Mouse (Mus musculus): ENCODE data around the gene Synj1.

Synj1 gene

DNA sequence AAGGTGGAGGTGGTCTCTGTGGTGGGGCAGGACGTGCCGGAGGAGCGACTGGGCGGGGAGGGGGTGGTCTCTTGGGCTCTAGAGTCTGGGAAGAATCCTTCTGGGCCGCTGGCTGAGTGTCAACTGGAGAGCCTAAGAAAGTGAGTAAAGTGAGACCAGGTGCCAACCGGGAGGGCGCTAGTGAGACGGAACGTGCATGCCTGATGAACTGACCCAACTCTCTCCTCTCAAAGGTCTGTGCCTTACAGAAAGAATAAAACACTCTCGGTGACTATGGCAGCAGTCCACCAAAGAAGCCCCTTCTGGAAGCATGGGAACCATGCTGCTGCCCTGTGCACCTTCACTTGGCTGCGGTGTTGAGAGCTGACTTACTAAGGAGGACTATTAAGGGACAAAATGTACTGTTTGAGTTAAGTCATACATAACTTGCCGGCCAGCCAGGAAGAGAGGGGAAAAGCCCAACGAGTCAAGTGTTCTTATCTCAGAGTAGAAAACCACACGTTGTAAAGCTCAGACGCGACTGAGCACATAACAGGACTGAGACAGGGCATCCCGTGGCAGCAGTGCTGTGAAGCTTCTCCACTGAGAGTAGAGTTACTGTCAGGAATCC lies 60.6 kb downstream of the Synj1 start:
- DNase-seq (ENCODE audit: extremely low read depth, low read depth), result no peak

DNA sequence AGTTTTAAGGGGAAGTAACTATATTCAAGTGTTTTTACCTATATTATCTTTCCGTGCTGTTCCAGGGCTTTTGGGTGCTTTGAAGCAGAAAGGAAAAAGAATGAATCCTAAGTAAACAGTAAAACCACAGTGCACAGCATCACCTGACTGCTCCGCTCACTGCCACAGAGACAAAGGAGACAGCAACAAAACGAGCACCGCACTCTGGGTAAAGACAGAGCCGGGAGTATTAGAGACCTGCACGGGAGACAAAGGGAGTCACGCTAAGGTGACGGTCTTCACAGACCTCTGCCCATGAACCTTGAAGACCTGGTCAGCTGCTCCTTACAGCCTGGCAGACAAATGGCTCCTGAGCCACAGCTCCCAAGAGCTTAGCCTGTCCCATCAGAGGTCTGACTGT lies 64.1 kb downstream of the Synj1 start:
- DNase-seq (ENCODE audit: extremely low read depth, low read depth), result no peak

DNA sequence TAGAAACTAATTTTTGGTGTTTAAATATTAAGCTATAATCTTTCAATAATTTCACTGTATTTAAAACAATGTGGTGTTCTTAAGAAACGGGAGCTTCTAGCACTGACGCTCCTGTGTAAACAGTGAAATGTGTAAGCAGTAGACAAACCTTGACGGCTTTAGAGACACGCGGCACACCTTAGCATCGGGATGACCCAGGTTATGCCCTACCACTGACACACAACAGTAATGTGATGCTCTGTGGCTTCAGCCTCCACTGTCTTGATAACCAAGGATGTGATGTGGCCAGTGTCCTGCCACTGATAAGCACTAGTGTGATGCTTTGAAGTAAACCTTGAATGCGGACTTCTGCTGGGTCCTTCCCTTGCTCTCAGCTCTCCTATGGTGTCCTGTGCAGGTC lies 69.9 kb downstream of the Synj1 start:
- no peak for DNase-seq (ENCODE audit: extremely low read depth, low read depth)

DNA sequence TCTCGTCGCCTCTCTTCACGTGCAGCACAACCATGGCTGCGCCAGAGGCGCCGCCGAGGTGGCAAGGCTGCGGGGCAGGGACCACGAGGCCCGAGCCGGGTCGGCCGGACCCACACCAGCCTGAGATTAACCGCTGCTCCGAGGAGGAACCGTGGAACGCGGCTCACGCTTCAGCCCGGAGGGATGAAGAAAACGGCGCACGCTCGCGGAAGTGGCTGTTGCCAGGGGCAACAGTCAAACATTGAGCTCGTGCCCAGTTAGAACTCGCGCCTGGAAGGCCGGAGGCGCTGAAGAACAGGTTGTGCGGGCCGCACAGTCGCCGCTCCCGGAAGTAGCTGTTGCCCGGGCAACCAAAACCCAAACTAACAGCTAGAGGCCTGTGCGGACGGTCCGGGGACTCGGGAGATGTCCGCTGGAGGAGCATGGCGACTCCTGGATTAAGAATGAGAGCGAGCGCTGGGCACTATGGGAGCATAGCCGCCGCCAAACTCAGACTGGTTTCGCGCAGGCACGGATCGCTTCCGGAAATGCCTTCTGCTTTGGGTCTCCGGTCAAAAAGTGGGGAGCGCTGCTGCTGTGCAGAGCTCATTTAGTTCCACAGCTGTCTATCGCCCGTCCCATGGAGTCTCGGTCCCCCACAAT lies 76.3 kb downstream of the Synj1 start, which contains the start of gene Cfap298:
TSS of gene Cfap298 (minus strand) at position 428 of the 642 bp plus-strand sequence.
- peak; percentile 91 for DNase-seq (ENCODE audit: extremely low read depth, low read depth)

DNA sequence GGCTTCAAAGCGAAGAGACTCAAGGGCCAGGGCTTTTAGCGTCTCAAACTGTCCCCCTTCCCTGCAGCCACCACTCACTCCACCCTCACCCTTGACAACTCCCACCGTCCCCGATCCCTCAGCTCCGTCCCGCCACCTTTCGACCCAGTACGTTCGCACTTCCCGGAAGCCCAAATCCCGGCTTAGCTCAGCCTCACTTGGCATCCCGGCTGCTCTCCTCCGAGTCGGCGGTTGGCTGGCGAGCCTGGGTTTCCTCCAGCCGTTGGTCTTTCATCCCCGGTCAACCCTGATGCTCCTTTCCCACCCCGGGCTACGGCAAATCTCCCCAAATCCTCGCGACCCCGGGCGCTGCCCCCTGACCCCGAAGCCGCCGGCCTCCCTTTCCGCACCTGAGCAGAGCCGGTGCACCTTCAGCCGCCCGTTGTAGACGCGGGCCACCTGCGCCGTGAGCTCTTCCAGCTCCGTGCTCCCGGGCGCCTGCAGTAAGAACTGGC lies 76.9 kb downstream of the Synj1 start:
- DNase-seq (ENCODE audit: extremely low read depth, low read depth), result peak; percentile 40

DNA sequence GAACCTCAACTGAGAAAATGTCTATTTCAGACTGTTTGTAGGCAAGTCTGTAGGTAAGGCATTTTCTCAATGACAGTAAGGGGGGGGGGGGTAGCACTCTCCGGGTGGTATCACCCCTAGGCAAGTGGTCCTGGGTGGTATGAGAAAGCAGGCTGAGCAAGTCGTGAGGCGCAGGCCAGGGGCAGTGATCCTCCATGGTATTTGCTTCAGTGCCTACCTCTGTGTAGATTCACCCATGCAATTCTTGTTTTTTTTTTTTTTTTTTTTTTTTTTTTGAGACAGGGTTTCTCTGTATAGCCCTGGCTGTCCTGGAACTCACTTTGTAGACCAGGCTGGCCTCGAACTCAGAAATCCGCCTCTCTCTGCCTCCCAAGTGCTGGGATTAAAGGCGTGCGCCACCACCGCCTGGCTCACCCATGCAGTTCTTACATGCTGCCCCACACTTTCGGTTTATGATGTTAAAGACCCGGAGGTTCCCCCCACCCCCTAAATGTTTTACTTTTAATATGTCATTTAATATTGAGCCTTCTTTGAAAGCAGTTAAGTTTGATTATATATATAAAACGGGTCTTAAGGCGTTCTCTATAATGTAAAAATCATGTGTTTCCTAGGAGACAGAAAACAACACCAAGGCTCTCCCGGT lies 77.5 kb downstream of the Synj1 start:
- peak; percentile 29 for DNase-seq (ENCODE audit: extremely low read depth, low read depth)

DNA sequence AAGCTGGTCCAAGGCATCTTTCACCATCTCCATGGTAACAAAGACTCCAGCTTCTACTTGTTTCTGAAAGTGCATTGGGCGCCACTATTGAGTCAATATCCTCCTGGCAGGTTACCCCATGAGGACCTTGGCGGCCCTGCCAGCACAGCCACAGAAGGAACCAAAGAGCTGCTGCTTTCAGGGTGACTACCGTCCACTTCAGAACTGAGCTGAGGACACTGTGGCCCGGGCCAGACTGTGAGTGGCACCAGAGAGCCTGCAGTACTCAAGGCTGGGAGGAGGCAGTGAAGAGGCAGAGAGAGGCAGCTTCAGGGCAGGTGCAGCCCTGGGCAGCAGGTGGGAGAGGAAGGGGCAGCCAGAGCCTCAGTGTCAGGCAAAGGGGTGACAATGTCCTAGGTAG lies 83.7 kb downstream of the Synj1 start:
- no peak for DNase-seq (ENCODE audit: extremely low read depth, low read depth)

DNA sequence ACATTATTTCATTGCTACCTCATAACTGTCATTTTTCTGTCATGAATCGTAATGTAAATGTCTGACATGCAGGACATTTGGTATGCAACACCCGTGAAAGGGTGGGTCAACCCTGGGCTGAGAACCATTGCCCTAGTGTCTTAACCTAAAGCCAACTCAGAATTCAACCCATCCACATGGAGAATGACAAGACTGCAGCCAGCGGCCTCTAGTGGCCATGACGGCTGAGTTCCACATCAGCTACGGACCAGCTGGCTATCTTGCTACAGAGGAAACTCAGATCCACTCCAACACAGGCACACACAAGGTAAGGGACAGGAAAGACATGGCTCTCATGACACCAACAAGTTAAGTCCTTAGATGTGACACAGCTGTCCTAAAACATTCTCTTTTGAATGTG lies 85.6 kb downstream of the Synj1 start:
- DNase-seq (ENCODE audit: extremely low read depth, low read depth), result no peak

DNA sequence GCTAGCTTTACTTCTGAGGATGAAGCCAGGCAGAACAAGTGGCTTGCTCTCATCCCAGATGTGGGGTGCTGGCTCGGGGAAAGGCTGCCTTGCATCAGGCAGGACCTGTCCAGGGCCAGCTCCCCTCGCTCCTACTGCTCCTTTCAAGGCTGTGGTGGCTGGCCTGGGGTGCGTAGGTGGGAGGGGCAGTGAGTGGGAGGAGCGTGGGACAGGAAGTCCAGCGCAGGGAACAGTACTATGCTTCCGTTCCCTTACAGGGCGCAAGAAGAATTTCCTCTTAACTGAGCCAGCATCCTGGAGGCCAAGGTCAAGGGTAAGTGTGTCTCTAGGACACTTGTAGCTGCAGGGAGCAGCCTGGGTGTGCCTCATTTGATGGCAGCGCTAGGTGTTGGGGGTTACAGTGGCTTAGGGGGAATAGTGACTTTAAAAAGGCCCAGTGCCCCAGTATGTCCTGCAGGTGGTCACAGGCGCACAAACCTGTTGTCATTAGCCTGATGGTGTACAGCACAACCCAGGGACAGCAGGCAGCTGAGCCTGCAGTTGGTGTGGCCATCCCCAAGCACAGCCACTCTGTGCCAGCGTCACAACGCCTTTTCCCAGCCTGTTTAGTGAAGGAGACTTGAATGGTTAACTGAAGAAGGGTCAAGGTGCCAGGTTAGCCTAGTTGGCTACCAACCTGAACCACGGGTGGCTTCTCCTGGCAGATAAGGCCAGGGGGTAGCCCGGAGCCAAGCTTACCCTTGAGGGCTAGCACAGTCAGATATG lies 86.3 kb downstream of the Synj1 start:
- DNase-seq (ENCODE audit: extremely low read depth, low read depth), result no peak

DNA sequence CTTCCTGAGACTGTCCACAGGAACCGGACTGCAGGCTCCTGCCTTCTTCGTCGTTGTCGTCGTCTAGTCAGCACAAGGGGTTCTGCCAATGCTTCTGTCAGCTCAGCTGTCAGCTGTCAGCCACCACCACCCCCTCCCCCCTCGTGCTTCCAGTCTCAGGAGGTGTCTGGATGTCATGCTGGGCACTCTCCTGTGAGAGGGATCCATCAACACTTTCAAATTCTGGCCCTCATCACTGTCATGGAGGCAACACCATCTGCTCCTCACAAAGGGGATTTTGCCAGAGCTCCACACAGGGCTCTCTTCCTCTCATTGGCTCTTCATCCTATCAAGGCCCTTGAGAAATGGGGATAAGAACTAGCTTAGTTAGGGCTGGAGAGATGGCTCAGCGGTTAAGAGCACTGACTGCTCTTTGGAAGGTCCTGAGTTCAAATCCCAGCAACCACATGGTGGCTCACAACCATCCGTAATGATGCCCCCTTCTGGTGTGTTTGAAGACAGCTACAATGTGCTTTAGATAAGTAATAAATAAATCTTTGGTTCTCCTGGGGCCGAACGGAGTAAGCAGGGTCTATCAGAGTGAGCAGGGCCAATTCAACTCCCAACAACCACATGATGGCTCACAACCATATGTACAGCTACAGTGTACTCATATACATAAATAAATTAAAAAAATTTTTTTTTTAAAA lies 89.5 kb downstream of the Synj1 start:
- DNase-seq (ENCODE audit: extremely low read depth, low read depth), result no peak

DNA sequence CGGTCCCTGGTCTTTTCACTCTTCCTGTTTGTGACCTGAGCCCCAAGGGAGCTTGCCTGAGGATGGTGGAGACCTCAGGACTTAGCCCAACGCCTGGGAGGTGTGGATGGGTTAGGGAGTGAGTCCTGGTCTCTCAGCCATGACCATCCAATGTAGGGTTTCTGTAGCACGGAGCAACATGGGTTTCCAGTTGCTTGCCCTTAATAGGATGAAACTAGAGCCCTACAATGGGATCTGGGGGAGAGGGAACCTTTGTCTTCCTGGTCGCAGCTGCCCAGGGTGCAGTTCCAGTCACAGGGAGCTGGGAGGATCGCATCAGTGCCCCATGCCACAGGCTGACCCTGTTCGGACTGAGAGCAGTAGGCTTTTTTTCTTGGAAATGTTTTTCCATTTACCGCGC lies 94.0 kb downstream of the Synj1 start:
- no peak for DNase-seq (ENCODE audit: extremely low read depth, low read depth)

DNA sequence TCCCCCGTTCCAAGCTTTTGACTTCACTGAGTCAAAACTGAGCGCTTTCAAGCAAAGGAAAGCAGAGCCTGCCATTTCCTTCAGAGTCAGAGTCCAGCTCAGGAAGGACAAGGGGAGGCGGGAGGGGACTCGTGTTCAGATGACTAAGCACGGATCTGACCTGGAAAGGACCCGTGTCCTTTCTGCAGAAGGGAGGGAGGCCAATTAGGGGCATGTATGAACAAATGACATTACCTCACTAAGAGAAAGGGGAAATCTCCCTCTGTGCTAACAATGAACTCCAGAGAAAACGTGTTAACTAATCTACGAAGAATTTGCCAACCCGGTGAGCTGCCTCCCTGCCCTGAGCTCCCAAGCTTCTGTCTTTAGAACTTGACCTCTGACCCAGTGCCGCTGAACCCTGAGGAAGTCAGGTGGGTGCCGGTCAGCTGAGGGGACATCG lies 95.0 kb downstream of the Synj1 start:
- no peak for DNase-seq (ENCODE audit: extremely low read depth, low read depth)

DNA sequence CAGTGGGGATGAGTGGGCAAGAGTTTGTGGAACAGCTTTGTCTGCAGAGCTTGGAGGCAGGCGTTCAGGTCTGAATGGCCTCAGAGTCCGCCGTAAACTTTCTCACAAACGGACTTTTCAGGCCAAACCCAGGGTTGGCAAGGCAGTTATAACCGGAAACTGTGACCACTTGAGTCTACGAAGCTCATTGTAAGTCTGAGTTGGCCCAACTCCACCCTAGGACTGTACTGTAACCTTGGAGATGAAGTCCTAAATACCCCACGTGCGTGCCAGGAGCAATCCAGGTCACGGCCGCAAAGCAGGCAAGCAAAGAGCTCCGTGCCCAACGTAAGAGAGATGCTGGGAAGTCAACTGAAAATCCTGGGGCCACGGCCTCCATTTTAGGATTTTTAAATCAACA lies 99.3 kb downstream of the Synj1 start:
- DNase-seq (ENCODE audit: extremely low read depth, low read depth), result no peak

DNA sequence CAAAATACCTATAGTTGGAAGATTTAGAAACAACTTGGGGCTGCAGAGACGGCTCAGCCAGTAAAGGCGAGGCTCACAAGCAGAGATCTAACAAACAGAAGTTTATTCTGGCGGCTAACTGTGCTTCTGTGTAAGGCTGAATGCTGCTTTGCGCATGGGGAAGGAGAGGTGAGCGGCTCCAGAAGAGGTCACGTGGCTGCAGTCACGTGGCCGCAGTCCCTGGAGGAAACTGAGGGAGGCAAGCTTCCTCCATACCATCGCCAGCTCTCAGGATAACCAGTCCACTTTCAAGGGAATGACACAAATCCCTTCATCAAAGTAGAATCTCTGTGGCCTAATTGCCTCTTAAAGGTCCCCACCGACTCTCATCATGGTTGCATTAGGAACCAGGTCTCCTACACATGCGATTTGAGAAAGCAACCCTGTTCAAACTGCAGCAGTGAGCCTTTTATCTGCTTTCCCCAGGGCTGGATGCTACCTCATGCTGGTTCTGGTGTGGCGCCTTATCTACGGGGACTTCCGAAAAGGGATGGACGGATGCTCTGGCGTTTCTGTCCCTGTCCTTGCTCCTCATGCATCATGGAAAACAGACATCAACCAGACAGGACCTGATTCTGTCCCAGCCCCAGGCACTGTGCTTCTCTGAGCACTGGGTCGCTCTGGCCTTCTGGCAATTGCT lies 100.1 kb downstream of the Synj1 start:
- peak; percentile 56 for DNase-seq (ENCODE audit: extremely low read depth, low read depth)

DNA sequence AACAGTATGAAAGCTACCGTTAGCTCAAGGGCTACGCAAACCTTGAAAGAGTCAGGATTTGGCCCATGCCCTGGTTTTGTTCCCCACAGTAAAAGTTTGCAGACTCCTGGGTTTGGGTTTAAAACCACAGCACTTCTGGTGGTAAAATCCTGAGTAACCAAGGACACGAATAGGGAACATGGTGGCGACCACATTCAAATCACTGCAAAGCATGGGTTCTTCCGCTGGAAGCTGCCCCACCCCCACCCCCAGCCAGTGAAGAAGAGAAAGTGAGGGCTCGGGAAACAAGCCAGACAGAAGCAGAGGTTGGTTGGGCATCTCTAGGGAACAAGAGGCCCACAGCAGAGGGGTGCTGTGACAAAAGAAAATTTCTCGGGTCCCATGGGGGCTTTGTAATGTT lies 103.9 kb downstream of the Synj1 start:
- no peak for DNase-seq (ENCODE audit: extremely low read depth, low read depth)

DNA sequence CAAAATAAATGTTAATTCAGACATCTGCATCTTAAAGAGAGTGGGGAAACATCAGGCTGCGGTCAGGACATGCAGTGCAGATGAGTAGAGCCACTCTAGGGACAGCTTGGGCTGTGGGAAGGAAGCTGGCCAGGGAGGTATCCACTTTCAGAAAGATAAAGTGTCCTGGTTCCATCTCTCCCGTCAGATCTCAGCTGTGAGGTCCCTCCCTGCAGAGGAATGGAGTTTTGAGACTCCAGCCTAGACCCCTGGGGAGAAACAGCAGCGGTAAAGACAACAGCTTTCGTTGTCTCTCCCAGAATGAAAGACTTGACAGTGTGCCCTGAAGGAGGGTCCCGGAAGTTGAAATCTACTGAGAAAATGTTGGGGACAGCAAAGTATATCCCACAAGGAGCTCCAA lies 107.8 kb downstream of the Synj1 start:
- no peak for DNase-seq (ENCODE audit: extremely low read depth, low read depth)

DNA sequence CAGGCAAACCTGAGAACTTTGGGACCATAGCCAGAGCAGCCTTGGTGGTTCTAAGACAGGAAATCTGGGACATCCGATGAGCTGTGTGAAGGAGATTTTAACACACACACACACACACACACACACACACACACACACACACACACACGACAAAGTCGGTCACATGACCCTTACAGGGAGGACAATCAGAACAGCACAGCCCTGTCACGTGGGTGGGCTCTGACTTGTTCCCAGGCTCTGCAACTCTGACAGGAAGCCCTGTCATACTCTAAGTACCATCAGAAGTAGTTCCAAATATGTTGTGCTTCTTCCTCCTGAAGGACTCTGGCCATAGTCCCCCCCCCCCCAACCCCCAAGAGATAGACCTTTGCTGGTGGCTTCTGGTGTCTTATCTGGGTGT lies 109.7 kb downstream of the Synj1 start:
- DNase-seq (ENCODE audit: extremely low read depth, low read depth), result no peak

DNA sequence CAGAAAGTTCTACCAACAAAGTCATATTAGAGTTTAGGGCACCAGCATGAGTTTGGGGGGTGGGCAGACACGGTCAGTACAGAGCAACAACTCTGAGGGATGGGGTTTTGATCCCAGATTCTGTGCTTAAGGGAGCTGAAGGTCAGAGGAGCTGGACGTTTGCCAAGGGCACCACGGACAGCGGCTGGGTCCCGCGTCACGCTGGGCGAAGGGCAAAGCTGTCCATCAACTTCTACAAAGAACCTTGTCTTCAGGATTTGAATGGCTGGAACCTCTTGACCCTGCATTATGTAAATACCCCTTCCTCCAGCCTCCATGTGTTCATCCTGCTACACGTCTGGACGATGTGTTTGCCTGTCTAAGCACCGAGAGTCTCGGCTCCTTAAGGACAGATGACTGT lies 111.6 kb downstream of the Synj1 start:
- DNase-seq (ENCODE audit: extremely low read depth, low read depth), result no peak

DNA sequence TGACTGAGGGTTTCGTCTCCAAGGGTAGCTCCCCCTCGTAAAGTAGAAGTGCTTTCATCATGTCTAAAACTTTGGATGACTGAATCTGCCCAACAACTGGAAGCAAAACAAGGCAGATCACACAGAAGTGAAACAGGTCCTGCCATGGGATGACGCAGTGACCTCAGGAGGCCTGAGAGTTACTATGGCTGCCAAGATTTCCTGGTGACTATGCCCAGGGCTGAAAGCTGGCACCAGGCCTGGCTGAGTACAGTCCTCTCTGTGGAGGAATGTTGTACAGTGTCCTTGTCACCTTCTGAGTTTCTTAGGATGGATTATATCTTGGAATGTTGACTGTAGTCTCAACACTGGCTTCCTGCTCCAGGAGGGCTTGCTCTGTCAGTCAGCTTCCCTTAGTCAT lies 113.5 kb downstream of the Synj1 start:
- no peak for DNase-seq (ENCODE audit: extremely low read depth, low read depth)

DNA sequence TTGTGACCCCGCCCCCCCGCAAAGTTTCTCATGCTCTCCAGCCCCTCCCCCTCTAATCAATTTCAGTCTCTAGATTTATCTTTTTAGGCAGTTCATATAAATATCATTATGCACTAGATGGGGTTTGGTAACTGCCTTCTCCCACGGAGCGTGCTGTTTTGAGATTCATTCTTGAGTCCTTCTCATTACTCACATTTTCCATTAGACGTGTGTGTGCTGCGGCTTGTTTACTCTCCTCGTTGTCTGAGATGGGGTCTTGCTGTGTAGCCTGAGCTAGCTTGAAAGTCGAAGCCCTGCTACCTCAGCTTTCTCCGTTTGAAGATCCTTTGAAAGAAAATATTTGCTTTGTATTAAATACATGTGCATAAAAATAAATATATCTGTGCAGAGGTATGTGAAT lies 117.3 kb downstream of the Synj1 start:
- no peak for DNase-seq (ENCODE audit: extremely low read depth, low read depth)

DNA sequence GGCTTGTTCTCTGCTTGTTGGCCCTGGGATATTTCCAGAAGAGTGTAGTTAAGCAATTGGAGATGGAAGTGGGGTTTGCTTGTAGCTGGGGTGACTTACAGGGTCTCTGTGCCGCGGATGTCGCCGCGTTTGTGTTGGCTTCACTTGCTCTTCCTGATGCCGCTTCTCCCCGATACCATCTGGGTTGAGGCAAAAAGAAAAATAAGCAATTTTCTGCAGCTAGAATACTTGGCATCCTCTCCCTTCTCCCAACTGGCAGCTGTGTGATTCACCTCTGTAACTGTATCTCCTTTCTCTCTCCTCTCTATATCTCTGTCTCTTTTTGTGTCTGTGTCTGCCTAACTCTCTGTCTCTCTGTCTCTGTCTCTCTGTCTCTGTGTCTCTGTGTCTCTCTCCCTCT lies 118.1 kb downstream of the Synj1 start:
- DNase-seq (ENCODE audit: extremely low read depth, low read depth), result no peak
